Mouse (Mus musculus): ENCODE data around the gene Cnksr1. TPM values are rescaled to one million over a fixed set of nuclear protein-coding genes. Genes with fewer than 3 reads are reported as not detected.

Gene Cnksr1
- polyA plus RNA-seq, 1 experiment from 2014 or later = 0.13 TPM

Other genes starting within 250 kb of the Cnksr1 start
- gene Dhdds, start 237.5 kb downstream of the Cnksr1 start, polyA plus RNA-seq (2016; fragmentation: Nextera tagmentation; extraction: Ambion mirVana) = 41.1 and 42.7 TPM in 2 replicates
- gene Lin28a, start 219.6 kb downstream of the Cnksr1 start, polyA plus RNA-seq (2016; fragmentation: Nextera tagmentation; extraction: Ambion mirVana) = 0.84 and 1.9 TPM in 2 replicates
- gene Zfp683, start 184.6 kb downstream of the Cnksr1 start, polyA plus RNA-seq (2016; fragmentation: Nextera tagmentation; extraction: Ambion mirVana) = not detected in 2 replicates
- gene Crybg2, start 177.6 kb downstream of the Cnksr1 start, polyA plus RNA-seq (2016; fragmentation: Nextera tagmentation; extraction: Ambion mirVana) = 0.65 and 1.5 TPM in 2 replicates
- gene Cd52, start 143.3 kb downstream of the Cnksr1 start, polyA plus RNA-seq (2016; fragmentation: Nextera tagmentation; extraction: Ambion mirVana) = 5.7 and 7.2 TPM in 2 replicates
- 7.3 and 8.0 TPM in 2 replicates for gene Ubxn11, start 135.8 kb downstream of the Cnksr1 start, polyA plus RNA-seq (2016; fragmentation: Nextera tagmentation; extraction: Ambion mirVana)
- 312 and 336 TPM in 2 replicates for gene Sh3bgrl3, start 109.6 kb downstream of the Cnksr1 start, polyA plus RNA-seq (2016; fragmentation: Nextera tagmentation; extraction: Ambion mirVana)
- gene Cep85, start 51.3 kb downstream of the Cnksr1 start, polyA plus RNA-seq (2016; fragmentation: Nextera tagmentation; extraction: Ambion mirVana) = 26.3 and 30.3 TPM in 2 replicates
- not detected in 2 replicates for gene Gm7534, start 35.4 kb downstream of the Cnksr1 start, polyA plus RNA-seq (2016; fragmentation: Nextera tagmentation; extraction: Ambion mirVana)
- gene Catsper4, start 11.0 kb downstream of the Cnksr1 start, polyA plus RNA-seq (2016; fragmentation: Nextera tagmentation; extraction: Ambion mirVana) = not detected in 2 replicates
- gene E130218I03Rik, start 5.3 kb upstream of the Cnksr1 start, polyA plus RNA-seq (2016; fragmentation: Nextera tagmentation; extraction: Ambion mirVana) = 0.45 and 0.84 TPM in 2 replicates
- 18.6 and 18.9 TPM in 2 replicates for gene Zfp593, start 7.2 kb upstream of the Cnksr1 start, polyA plus RNA-seq (2016; fragmentation: Nextera tagmentation; extraction: Ambion mirVana)
- gene Gm30191, start 8.5 kb upstream of the Cnksr1 start, polyA plus RNA-seq (2016; fragmentation: Nextera tagmentation; extraction: Ambion mirVana) = 0.33 TPM in 1 of 2 replicates, not detected in the other
- 9.7 and 10.2 TPM in 2 replicates for gene Grrp1, start 15.7 kb upstream of the Cnksr1 start, polyA plus RNA-seq (2016; fragmentation: Nextera tagmentation; extraction: Ambion mirVana)
- 28.1 and 31.9 TPM in 2 replicates for gene Pdik1l, start 49.5 kb upstream of the Cnksr1 start, polyA plus RNA-seq (2016; fragmentation: Nextera tagmentation; extraction: Ambion mirVana)
- gene Trim63, start 76.7 kb upstream of the Cnksr1 start, polyA plus RNA-seq (2016; fragmentation: Nextera tagmentation; extraction: Ambion mirVana) = 2.1 and 2.9 TPM in 2 replicates
- not detected in 2 replicates for gene Slc30a2, start 104.8 kb upstream of the Cnksr1 start, polyA plus RNA-seq (2016; fragmentation: Nextera tagmentation; extraction: Ambion mirVana)
- 0.40 and 0.53 TPM in 2 replicates for gene Extl1, start 145.5 kb upstream of the Cnksr1 start, polyA plus RNA-seq (2016; fragmentation: Nextera tagmentation; extraction: Ambion mirVana)
- 8.1 and 8.5 TPM in 2 replicates for gene Pafah2, start 157.9 kb upstream of the Cnksr1 start, polyA plus RNA-seq (2016; fragmentation: Nextera tagmentation; extraction: Ambion mirVana)
- gene Stmn1, start 229.9 kb upstream of the Cnksr1 start, polyA plus RNA-seq (2016; fragmentation: Nextera tagmentation; extraction: Ambion mirVana) = 4,894 and 4,994 TPM in 2 replicates